Mouse (Mus musculus): ENCODE measurements around the gene Vps37c. TPM values are rescaled to one million over a fixed set of nuclear protein-coding genes. Genes with fewer than 3 reads are reported as not detected.

The Vps37c gene
- polyA plus RNA-seq, 1 experiment from 2014 or later, result 28.7 TPM

DNA sequence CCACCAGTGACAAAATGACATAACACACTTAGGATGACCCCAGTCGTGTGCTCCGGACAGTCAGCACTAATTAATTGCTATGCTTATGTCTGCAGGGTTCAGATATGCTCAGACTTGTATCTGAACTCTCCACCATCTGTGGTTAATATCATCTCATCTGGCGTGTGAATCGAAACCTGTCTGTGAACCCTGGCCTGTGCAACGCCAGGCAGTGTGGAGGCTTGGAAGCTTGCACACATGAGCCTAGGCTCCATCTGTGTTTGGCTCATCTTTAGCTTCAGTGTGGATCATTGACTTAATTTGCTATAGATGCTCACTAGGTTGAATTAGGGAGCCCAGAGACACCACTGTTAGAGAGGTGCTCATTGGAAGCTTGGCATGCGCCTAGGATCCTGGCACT is 73.9 kb downstream of the Vps37c start:
- no peak overlapping the region for H3K4me2 ChIP-seq
- H3K4me3 ChIP-seq (replicated peaks), result no peak overlapping the region
- H3K36me3 ChIP-seq, result no peaks in the 10 kb centered on the region
- H3K9ac ChIP-seq (replicated peaks), result no peak overlapping the region
- no peaks in the 10 kb centered on the region for H3K9me3 ChIP-seq (replicated peaks)
- WGBS, result 89% methylated on average over 6 of the region's 6 CpGs
- H3K4me1 ChIP-seq, result peaks cover 11% of the 10 kb centered on the region
- no peaks in the 10 kb centered on the region for H3K27me3 ChIP-seq (replicated peaks)
- no peak overlapping the region for H3K27ac ChIP-seq (replicated peaks)
- no peak for ATAC-seq (ENCODE audit: low FRiP score)

GRCm38 (mm10) chr19:10763381-10764031 is 75.0 kb downstream of the Vps37c start:
- H3K4me1 ChIP-seq, result peaks cover 14% of the 10 kb centered on the region
- no peak for ATAC-seq (ENCODE audit: low FRiP score)
- no peaks in the 10 kb centered on the region for H3K36me3 ChIP-seq
- no peak overlapping the region for H3K4me2 ChIP-seq
- H3K4me3 ChIP-seq (replicated peaks), result no peak overlapping the region
- H3K27me3 ChIP-seq (replicated peaks), result no peaks in the 10 kb centered on the region
- H3K27ac ChIP-seq (replicated peaks), result no peak overlapping the region
- no peaks in the 10 kb centered on the region for H3K9me3 ChIP-seq (replicated peaks)
- 83% methylated on average over 21 of the region's 21 CpGs for WGBS
- no peak overlapping the region for H3K9ac ChIP-seq (replicated peaks)

Other genes with a start within 250 kb of the Vps37c start
- gene Lrrc10b, start 231.3 kb upstream of the Vps37c start, polyA plus RNA-seq (2015; fragmentation: Nextera tagmentation; extraction: Ambion mirVana), result 1.1 and 1.3 TPM in 2 replicates
- gene Ppp1r32, start 205.8 kb upstream of the Vps37c start, polyA plus RNA-seq (2015; fragmentation: Nextera tagmentation; extraction: Ambion mirVana), result 0.79 and 1.2 TPM in 2 replicates
- 45.6 and 47.2 TPM in 2 replicates for gene Cpsf7, start 163.5 kb upstream of the Vps37c start, polyA plus RNA-seq (2015; fragmentation: Nextera tagmentation; extraction: Ambion mirVana)
- gene Sdhaf2, start 162.6 kb upstream of the Vps37c start, polyA plus RNA-seq (2015; fragmentation: Nextera tagmentation; extraction: Ambion mirVana), result 67.5 and 67.7 TPM in 2 replicates
- 49.1 and 51.6 TPM in 2 replicates for gene Tmem216, start 132.5 kb upstream of the Vps37c start, polyA plus RNA-seq (2015; fragmentation: Nextera tagmentation; extraction: Ambion mirVana)
- gene Cyb561a3, start 111.6 kb upstream of the Vps37c start, polyA plus RNA-seq (2015; fragmentation: Nextera tagmentation; extraction: Ambion mirVana), result 20.4 and 22.5 TPM in 2 replicates
- 33.3 and 33.9 TPM in 2 replicates for gene Tmem138, start 111.4 kb upstream of the Vps37c start, polyA plus RNA-seq (2015; fragmentation: Nextera tagmentation; extraction: Ambion mirVana)
- gene Ddb1, start 83.4 kb upstream of the Vps37c start, polyA plus RNA-seq (2015; fragmentation: Nextera tagmentation; extraction: Ambion mirVana), result 194 and 213 TPM in 2 replicates
- gene Tkfc, start 83.1 kb upstream of the Vps37c start, polyA plus RNA-seq (2015; fragmentation: Nextera tagmentation; extraction: Ambion mirVana), result 21.8 and 25.2 TPM in 2 replicates
- 1.7 and 2.4 TPM in 2 replicates for gene Vwce, start 54.5 kb upstream of the Vps37c start, polyA plus RNA-seq (2015; fragmentation: Nextera tagmentation; extraction: Ambion mirVana)
- gene Pga5, start 10.7 kb upstream of the Vps37c start, polyA plus RNA-seq (2015; fragmentation: Nextera tagmentation; extraction: Ambion mirVana), result not detected in 2 replicates
- 0.08 and 1.3 TPM in 2 replicates for gene Cd5, start 50.3 kb downstream of the Vps37c start, polyA plus RNA-seq (2015; fragmentation: Nextera tagmentation; extraction: Ambion mirVana)
- 0.74 TPM in 1 of 2 replicates, not detected in the other for gene Cd6, start 141.3 kb downstream of the Vps37c start, polyA plus RNA-seq (2015; fragmentation: Nextera tagmentation; extraction: Ambion mirVana)
- gene Slc15a3, start 151.0 kb downstream of the Vps37c start, polyA plus RNA-seq (2015; fragmentation: Nextera tagmentation; extraction: Ambion mirVana), result 0.27 and 0.55 TPM in 2 replicates
- gene Tmem132a, start 181.2 kb downstream of the Vps37c start, polyA plus RNA-seq (2015; fragmentation: Nextera tagmentation; extraction: Ambion mirVana), result 141 and 167 TPM in 2 replicates
- 44.5 and 53.6 TPM in 2 replicates for gene Tmem109, start 193.3 kb downstream of the Vps37c start, polyA plus RNA-seq (2015; fragmentation: Nextera tagmentation; extraction: Ambion mirVana)
- 41.6 and 42.7 TPM in 2 replicates for gene Prpf19, start 206.5 kb downstream of the Vps37c start, polyA plus RNA-seq (2015; fragmentation: Nextera tagmentation; extraction: Ambion mirVana)
- gene Zp1, start 231.9 kb downstream of the Vps37c start, polyA plus RNA-seq (2015; fragmentation: Nextera tagmentation; extraction: Ambion mirVana), result 0.18 and 0.44 TPM in 2 replicates
- gene Ptgdr2, start 248.4 kb downstream of the Vps37c start, polyA plus RNA-seq (2015; fragmentation: Nextera tagmentation; extraction: Ambion mirVana), result 0.19 TPM in 1 of 2 replicates, not detected in the other